Mouse (Mus musculus): ENCODE measurements around the gene Arhgap9. TPM values are rescaled to one million over a fixed set of nuclear protein-coding genes. Genes with fewer than 3 reads are reported as not detected.

Gene Arhgap9
- polyA plus RNA-seq, 1 experiment from 2014 or later: 3.9 TPM

- no peaks in the 10 kb centered on the region for H3K36me3 ChIP-seq (ENCODE audit: control insufficient read depth, insufficient read depth, low read length)
- 0 out of 2 replicates have a peak, but pooled peaks cover 3% of the 10 kb centered on the region for H3K9me3 ChIP-seq (ENCODE audit: control insufficient read depth, low read depth, low read length)
- no peak overlapping the region for H3K4me3 ChIP-seq (ENCODE audit: low read depth, low read length)
- 0 out of 2 replicates have a peak, but pooled peaks cover 22% of the 10 kb centered on the region for H3K27me3 ChIP-seq (ENCODE audit: control insufficient read depth, insufficient read depth, low read length)
- WGBS: 74% methylated on average over 17 of the region's 17 CpGs
- H3K4me1 ChIP-seq (ENCODE audit: control insufficient read depth, insufficient read depth, low read length): peaks cover 14% of the 10 kb centered on the region; the same call in 1 of the 2 replicates
- H3K4me2 ChIP-seq (replicated peaks; ENCODE audit: low read depth, low read length): no peak overlapping the region
- no peak for ATAC-seq (ENCODE audit: insufficient number of reproducible peaks, insufficient read depth, low FRiP score, low read depth)
- H3K9ac ChIP-seq (replicated peaks; ENCODE audit: low read depth, low read length): no peak overlapping the region
- no peak overlapping the region for H3K27ac ChIP-seq (ENCODE audit: low read length)
Measured at GRCm38 (mm10) chr10:127323131-127323855, 1.5 kb downstream of the Arhgap9 start.

DNA sequence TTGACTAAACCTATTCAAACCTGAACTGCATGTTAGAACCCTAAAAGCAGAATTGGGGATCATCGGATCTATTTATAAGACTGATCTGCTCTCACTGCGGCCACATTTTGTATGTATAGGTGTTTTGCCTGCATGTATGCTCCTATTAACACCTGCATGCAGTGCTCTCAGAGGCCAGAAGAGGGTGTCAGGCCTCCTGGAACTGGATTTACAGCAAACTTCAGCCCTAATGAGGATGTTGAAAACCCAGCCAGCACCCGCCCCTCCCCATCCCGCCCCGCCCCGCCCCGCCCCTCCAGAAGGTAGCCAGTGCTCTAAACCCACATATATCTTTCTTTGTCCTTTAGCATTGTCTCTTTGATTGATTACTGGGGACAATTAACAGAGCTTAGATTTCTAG lies 2.7 kb downstream of the Arhgap9 start:
- H3K4me1 ChIP-seq (ENCODE audit: control insufficient read depth, insufficient read depth, low read length): peaks cover 14% of the 10 kb centered on the region; the same call in 1 of the 2 replicates
- no peak overlapping the region for H3K9ac ChIP-seq (replicated peaks; ENCODE audit: low read depth, low read length)
- 0 out of 2 replicates have a peak, but pooled peaks cover 22% of the 10 kb centered on the region for H3K27me3 ChIP-seq (ENCODE audit: control insufficient read depth, insufficient read depth, low read length)
- H3K36me3 ChIP-seq (ENCODE audit: control insufficient read depth, insufficient read depth, low read length): no peaks in the 10 kb centered on the region
- H3K4me2 ChIP-seq (replicated peaks; ENCODE audit: low read depth, low read length): no peak overlapping the region
- ATAC-seq (ENCODE audit: insufficient number of reproducible peaks, insufficient read depth, low FRiP score, low read depth): no peak
- WGBS: 14% methylated on average over 7 of the region's 7 CpGs
- H3K9me3 ChIP-seq (ENCODE audit: control insufficient read depth, low read depth, low read length): 0 out of 2 replicates have a peak, but pooled peaks cover 3% of the 10 kb centered on the region
- H3K4me3 ChIP-seq (ENCODE audit: low read depth, low read length): no peak overlapping the region
- H3K27ac ChIP-seq (ENCODE audit: low read length): no peak overlapping the region

DNA sequence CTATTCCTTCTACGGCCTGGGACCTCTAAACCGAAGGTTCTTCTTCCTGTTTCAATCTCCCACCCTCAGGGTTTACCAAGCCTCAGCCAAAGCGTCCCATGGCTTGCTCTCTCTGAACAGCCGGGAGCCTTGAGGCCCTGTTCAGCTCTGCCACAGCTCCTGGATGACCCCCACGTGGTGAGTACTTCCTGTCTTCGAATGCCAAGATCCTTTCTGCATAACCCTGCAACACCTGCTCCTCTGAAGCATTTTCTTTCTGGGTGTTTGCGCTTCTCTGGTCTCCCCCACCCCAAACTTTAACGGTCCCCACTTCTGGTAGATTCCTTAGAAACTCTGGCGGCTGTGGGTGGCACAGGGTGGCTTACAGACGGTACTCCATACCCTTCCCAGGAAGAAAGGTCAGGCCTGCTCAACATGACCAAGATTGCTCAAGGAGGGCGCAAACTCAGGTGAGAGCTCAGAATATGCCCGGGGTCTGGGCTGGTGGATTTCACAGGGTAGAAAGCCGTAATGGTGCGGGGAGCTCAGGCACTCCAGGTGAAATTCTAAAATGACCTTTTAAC lies 3.8 kb downstream of the Arhgap9 start:
- H3K27ac ChIP-seq (ENCODE audit: low read length): no peak overlapping the region
- 36% methylated on average over 14 of the region's 14 CpGs for WGBS
- no peak overlapping the region for H3K9ac ChIP-seq (replicated peaks; ENCODE audit: low read depth, low read length)
- 0 out of 2 replicates have a peak, but pooled peaks cover 3% of the 10 kb centered on the region for H3K9me3 ChIP-seq (ENCODE audit: control insufficient read depth, low read depth, low read length)
- ATAC-seq (ENCODE audit: insufficient number of reproducible peaks, insufficient read depth, low FRiP score, low read depth): no peak
- peaks cover 14% of the 10 kb centered on the region; the same call in 1 of the 2 replicates for H3K4me1 ChIP-seq (ENCODE audit: control insufficient read depth, insufficient read depth, low read length)
- H3K36me3 ChIP-seq (ENCODE audit: control insufficient read depth, insufficient read depth, low read length): no peaks in the 10 kb centered on the region; the same call in 1 of the 2 replicates
- H3K4me3 ChIP-seq (ENCODE audit: low read depth, low read length): peak overlapping the region; percentile 48; the same call in 1 of the 2 replicates
- H3K27me3 ChIP-seq (ENCODE audit: control insufficient read depth, insufficient read depth, low read length): 0 out of 2 replicates have a peak, but pooled peaks cover 22% of the 10 kb centered on the region
- peak overlapping the region; percentile 96 for H3K4me2 ChIP-seq (replicated peaks; ENCODE audit: low read depth, low read length)

GRCm38 (mm10) chr10:127326017-127326801 lies 4.4 kb downstream of the Arhgap9 start:
- peak overlapping the region; percentile 96 for H3K4me2 ChIP-seq (replicated peaks; ENCODE audit: low read depth, low read length)
- 1% methylated on average over 51 of the region's 54 CpGs for WGBS
- no peak overlapping the region for H3K27ac ChIP-seq (ENCODE audit: low read length)
- H3K4me1 ChIP-seq (ENCODE audit: control insufficient read depth, insufficient read depth, low read length): peaks cover 14% of the 10 kb centered on the region; the same call in 1 of the 2 replicates
- peak overlapping the region; percentile 48 for H3K4me3 ChIP-seq (ENCODE audit: low read depth, low read length)
- 0 out of 2 replicates have a peak, but pooled peaks cover 3% of the 10 kb centered on the region for H3K9me3 ChIP-seq (ENCODE audit: control insufficient read depth, low read depth, low read length)
- ATAC-seq (ENCODE audit: insufficient number of reproducible peaks, insufficient read depth, low FRiP score, low read depth): no peak
- 0 out of 2 replicates have a peak, but pooled peaks cover 22% of the 10 kb centered on the region for H3K27me3 ChIP-seq (ENCODE audit: control insufficient read depth, insufficient read depth, low read length)
- peaks cover 6% of the 10 kb centered on the region; the same call in 1 of the 2 replicates for H3K36me3 ChIP-seq (ENCODE audit: control insufficient read depth, insufficient read depth, low read length)
- peak overlapping the region; percentile 36 for H3K9ac ChIP-seq (replicated peaks; ENCODE audit: low read depth, low read length)

DNA sequence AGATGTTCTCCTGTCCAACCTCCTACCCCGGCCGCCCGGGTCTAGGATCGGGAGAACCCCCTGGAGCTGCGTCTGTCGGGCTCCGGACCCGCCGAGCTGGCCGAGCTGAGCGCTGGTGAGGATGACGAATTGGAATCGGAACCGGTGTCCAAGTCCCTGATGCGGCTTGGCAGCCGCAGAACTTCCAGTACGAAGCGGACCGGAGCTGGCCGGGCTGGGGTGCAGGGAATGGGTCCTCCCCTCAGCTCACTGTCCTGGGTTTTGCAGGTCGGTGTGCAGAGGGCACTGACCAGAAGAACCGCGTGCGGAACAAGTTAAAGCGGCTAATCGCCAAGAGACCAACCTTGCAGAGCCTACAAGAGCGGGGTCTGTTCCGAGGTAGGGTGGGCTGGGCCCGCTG lies 5.1 kb downstream of the Arhgap9 start:
- Histone ChIP-seq H3K4me3 (ENCODE audit: low read depth, low read length) (peak overlapping the region; percentile 48), H3K4me1 (ENCODE audit: control insufficient read depth, insufficient read depth, low read length) (peaks cover 14% of the 10 kb centered on the region; the same call in 1 of the 2 replicates), H3K27me3 (ENCODE audit: control insufficient read depth, insufficient read depth, low read length) (0 out of 2 replicates have a peak, but pooled peaks cover 22% of the 10 kb centered on the region), H3K27ac (ENCODE audit: low read length) (no peak overlapping the region), H3K4me2 (replicated peaks; ENCODE audit: low read depth, low read length) (peak overlapping the region; percentile 96), H3K9ac (replicated peaks; ENCODE audit: low read depth, low read length) (peak overlapping the region; percentile 36), H3K36me3 (ENCODE audit: control insufficient read depth, insufficient read depth, low read length) (peaks cover 9% of the 10 kb centered on the region; the same call in 1 of the 2 replicates), H3K9me3 (ENCODE audit: control insufficient read depth, low read depth, low read length) (0 out of 2 replicates have a peak, but pooled peaks cover 3% of the 10 kb centered on the region)
- ATAC-seq (ENCODE audit: insufficient number of reproducible peaks, insufficient read depth, low FRiP score, low read depth): no peak
- WGBS: 6% methylated on average over 29 of the region's 29 CpGs

GRCm38 (mm10) chr10:127327461-127328145 lies 5.8 kb downstream of the Arhgap9 start:
- Histone ChIP-seq H3K4me2 (replicated peaks; ENCODE audit: low read depth, low read length) (no peak overlapping the region), H3K27me3 (ENCODE audit: control insufficient read depth, insufficient read depth, low read length) (0 out of 2 replicates have a peak, but pooled peaks cover 22% of the 10 kb centered on the region), H3K4me3 (ENCODE audit: low read depth, low read length) (no peak overlapping the region), H3K27ac (ENCODE audit: low read length) (no peak overlapping the region), H3K9me3 (ENCODE audit: control insufficient read depth, low read depth, low read length) (0 out of 2 replicates have a peak, but pooled peaks cover 3% of the 10 kb centered on the region), H3K36me3 (ENCODE audit: control insufficient read depth, insufficient read depth, low read length) (peaks cover 9% of the 10 kb centered on the region; the same call in 1 of the 2 replicates), H3K4me1 (ENCODE audit: control insufficient read depth, insufficient read depth, low read length) (peaks cover 14% of the 10 kb centered on the region; the same call in 1 of the 2 replicates), H3K9ac (replicated peaks; ENCODE audit: low read depth, low read length) (no peak overlapping the region)
- no peak for ATAC-seq (ENCODE audit: insufficient number of reproducible peaks, insufficient read depth, low FRiP score, low read depth)
- 44% methylated on average over 18 of the region's 18 CpGs for WGBS

DNA sequence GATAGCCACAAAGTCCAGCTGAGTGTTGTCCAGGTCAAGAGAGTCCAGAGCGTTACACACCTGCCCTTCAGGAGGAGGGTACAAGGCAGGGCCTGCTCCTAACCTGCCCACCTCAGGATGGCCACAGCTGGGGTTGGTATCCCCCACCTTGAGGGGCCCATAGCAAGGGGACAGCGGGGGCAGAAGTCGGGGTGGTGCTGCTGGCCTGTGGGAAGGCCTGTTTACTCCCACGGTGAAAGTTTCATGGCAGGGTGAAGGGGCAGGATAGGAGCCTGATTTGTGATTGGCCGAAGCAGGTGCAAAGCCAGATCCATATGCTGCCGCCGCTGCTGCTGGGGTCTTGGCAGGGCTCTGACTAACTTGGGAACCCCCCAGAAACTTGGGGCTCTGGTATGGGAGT lies 8.4 kb downstream of the Arhgap9 start:
- H3K27me3 ChIP-seq (ENCODE audit: control insufficient read depth, insufficient read depth, low read length): 0 out of 2 replicates have a peak, but pooled peaks cover 19% of the 10 kb centered on the region
- no peak for ATAC-seq (ENCODE audit: insufficient number of reproducible peaks, insufficient read depth, low FRiP score, low read depth)
- peaks cover 12% of the 10 kb centered on the region; the same call in 1 of the 2 replicates for H3K36me3 ChIP-seq (ENCODE audit: control insufficient read depth, insufficient read depth, low read length)

More for the DNA sequence above, 8.4 kb downstream of the Arhgap9 start:
- no peak overlapping the region for H3K4me3 ChIP-seq (ENCODE audit: low read depth, low read length)
- WGBS: 79% methylated on average over 7 of the region's 7 CpGs
- H3K4me2 ChIP-seq (replicated peaks; ENCODE audit: low read depth, low read length): no peak overlapping the region
- H3K4me1 ChIP-seq (ENCODE audit: control insufficient read depth, insufficient read depth, low read length): peaks cover 14% of the 10 kb centered on the region; the same call in 1 of the 2 replicates
- no peak overlapping the region for H3K27ac ChIP-seq (ENCODE audit: low read length)
- no peak overlapping the region for H3K9ac ChIP-seq (replicated peaks; ENCODE audit: low read depth, low read length)
- 0 out of 2 replicates have a peak, but pooled peaks cover 3% of the 10 kb centered on the region for H3K9me3 ChIP-seq (ENCODE audit: control insufficient read depth, low read depth, low read length)
